Mouse (Mus musculus) liver, postnatal 0 days (tissue): ENCODE data around the gene Pold1. TPM values are rescaled to one million over a fixed set of nuclear protein-coding genes. Genes with fewer than 3 reads are reported as not detected.
A peak's percentile ranks its signal among the peaks of the same experiment; 100 is the strongest.

ENCODE experiments used
- ATAC-seq: fragments of 200-750 bp; cut with Nextera tagmentation; 2 replicates; pipeline ENCODE4 v1.8.0; 2017; ENCODE audit warnings: mild to moderate bottlenecking, moderate library complexity
- DNase-seq: peaks from one replicate; pipeline ENCODE4 v3.0.0-alpha.2; 2016
- H3K27ac ChIP-seq: fragments of 300-500 bp; sonication (generic); 2 replicates; pipeline ENCODE4 v1.5.1; 2014; ENCODE audit warnings: antibody characterized with exemption, moderate library complexity, mild to moderate bottlenecking, low read depth
- H3K27me3 ChIP-seq: fragments of 300-500 bp; sonication (generic); 2 replicates; pipeline ENCODE4 v1.6.1; 2014; ENCODE audit warnings: low read length, control low read depth, mixed read lengths; ENCODE audit not compliant: insufficient read depth
- H3K36me3 ChIP-seq: fragments of 300-500 bp; sonication (generic); replicated peaks from 2 replicates; pipeline ENCODE4 v1.6.1; 2014; ENCODE audit warnings: mild to moderate bottlenecking, control low read depth, low read length, moderate library complexity, mixed read lengths; ENCODE audit not compliant: insufficient read depth
- H3K4me1 ChIP-seq: fragments of 300-500 bp; sonication (generic); 2 replicates; pipeline ENCODE4 v1.6.1; 2014; ENCODE audit warnings: antibody characterized with exemption, mild to moderate bottlenecking, control low read depth; ENCODE audit not compliant: insufficient read depth
- H3K4me2 ChIP-seq: fragments of 300-500 bp; sonication (generic); 2 replicates; pipeline ENCODE4 v1.6.1; 2014; ENCODE audit warnings: low read depth, mild to moderate bottlenecking, low read length, moderate library complexity, mixed read lengths
- H3K4me3 ChIP-seq: fragments of 300-500 bp; sonication (generic); 2 replicates; pipeline ENCODE4 v1.5.1; 2014; ENCODE audit warnings: low read depth, low read length
- H3K9ac ChIP-seq: fragments of 300-500 bp; sonication (generic); replicated peaks from 2 replicates; pipeline ENCODE4 v1.6.1; 2014; ENCODE audit warnings: mild to moderate bottlenecking, moderate library complexity
- H3K9me3 ChIP-seq: fragments of 300-500 bp; sonication (generic); 2 replicates; pipeline ENCODE4 v1.6.1; 2016; ENCODE audit warnings: mild to moderate bottlenecking, control low read depth, low read length, mixed read lengths
- CTCF ChIP-seq: sonication (generic); IDR thresholded peaks from 2 replicates; pipeline ENCODE4 v1.5.1; 2016; ENCODE audit warnings: antibody characterized with exemption, low read depth
- EP300 ChIP-seq: IDR thresholded peaks from 2 replicates; pipeline ENCODE4 v1.6.1; 2016; ENCODE audit warnings: antibody characterized with exemption, low read depth, mild to moderate bottlenecking
- WGBS: fragments of 180-500 bp; shearing (Covaris S2); extraction: QIAGEN DNeasy Blood & Tissue Kit; methylation state at CpG from one replicate; pipeline ENCODE4 v1.1.7; 2014; ENCODE audit not compliant: insufficient replicate concordance; 5-methylcytosine and 5-hydroxymethylcytosine counted together
- polyA plus RNA-seq: library from polyadenylated mRNA; unstranded; fragments of >200 nt; fragmentation: Nextera tagmentation; extraction: Ambion mirVana; gene quantifications from 2 replicates; pipeline ENCODE4 v1.2.1, GENCODE M21; 2015

Pold1 gene
- polyA plus RNA-seq, 1 experiment from 2014 or later = 25.1 TPM

- DNase-seq (no peak), ATAC-seq (no peak)
- peaks cover 38% of the 10 kb centered on the region for H3K27me3 ChIP-seq
- no peak overlapping the region for H3K4me3 ChIP-seq
- H3K4me1 ChIP-seq = peaks cover 12% of the 10 kb centered on the region
- WGBS = 48% methylated on average over 4 of the region's 4 CpGs
- H3K4me2 ChIP-seq = no peak overlapping the region
- H3K9ac ChIP-seq = no peak overlapping the region
- TF ChIP-seq EP300 (no peak), CTCF (no peak)
- no peaks in the 10 kb centered on the region for H3K9me3 ChIP-seq
- no peak overlapping the region for H3K27ac ChIP-seq
- no peaks in the 10 kb centered on the region; the same call in 1 of the 2 replicates for H3K36me3 ChIP-seq
Observed at GRCm38 (mm10) chr7:44584265-44584804, 35.7 kb upstream of the Pold1 start.

GRCm38 (mm10) chr7:44583146-44583545 is 34.5 kb upstream of the Pold1 start:
- no peaks in the 10 kb centered on the region; the same call in 1 of the 2 replicates for H3K36me3 ChIP-seq
- 0 out of 2 replicates have a peak, but pooled peaks cover 4% of the 10 kb centered on the region for H3K4me1 ChIP-seq
- no peak overlapping the region for H3K4me3 ChIP-seq
- H3K9ac ChIP-seq = no peak overlapping the region
- WGBS = 68% methylated on average over 1 of the region's 1 CpGs
- H3K4me2 ChIP-seq = no peak overlapping the region
- ATAC-seq (no peak), DNase-seq (no peak)
- H3K9me3 ChIP-seq = no peaks in the 10 kb centered on the region
- H3K27me3 ChIP-seq = peaks cover 26% of the 10 kb centered on the region
- no peak overlapping the region for H3K27ac ChIP-seq
- TF ChIP-seq CTCF (no peak), EP300 (no peak)

DNA sequence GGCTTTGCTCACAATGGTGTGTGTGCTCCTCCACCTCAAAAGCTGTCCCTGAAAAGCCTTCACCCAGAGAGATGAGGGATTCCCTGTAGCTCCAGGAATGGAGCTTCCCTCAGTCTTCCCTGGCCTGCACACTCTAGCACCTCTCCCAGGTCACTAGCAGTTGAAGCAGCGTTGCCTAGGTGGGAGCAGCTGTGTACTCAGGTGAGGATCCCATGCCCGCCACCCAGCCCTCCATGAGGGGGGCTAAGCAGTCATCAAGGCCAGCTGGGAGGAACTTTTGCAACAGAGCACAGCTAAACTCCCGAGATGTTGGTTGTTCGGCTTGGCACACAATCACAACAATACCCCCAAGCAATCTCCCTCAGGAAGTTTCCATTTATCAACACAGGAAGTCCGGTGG is 34.1 kb upstream of the Pold1 start:
- H3K36me3 ChIP-seq = no peaks in the 10 kb centered on the region; the same call in 1 of the 2 replicates
- H3K27ac ChIP-seq = no peak overlapping the region
- 50% methylated on average over 5 of the region's 5 CpGs for WGBS
- no peak for TF ChIP-seq EP300
- no peak for TF ChIP-seq CTCF
- H3K4me2 ChIP-seq = no peak overlapping the region
- H3K4me3 ChIP-seq = no peak overlapping the region
- peaks cover 22% of the 10 kb centered on the region for H3K27me3 ChIP-seq
- H3K9ac ChIP-seq = no peak overlapping the region
- ATAC-seq (no peak), DNase-seq (no peak)
- H3K4me1 ChIP-seq = 0 out of 2 replicates have a peak, but pooled peaks cover 4% of the 10 kb centered on the region
- H3K9me3 ChIP-seq = no peaks in the 10 kb centered on the region

DNA sequence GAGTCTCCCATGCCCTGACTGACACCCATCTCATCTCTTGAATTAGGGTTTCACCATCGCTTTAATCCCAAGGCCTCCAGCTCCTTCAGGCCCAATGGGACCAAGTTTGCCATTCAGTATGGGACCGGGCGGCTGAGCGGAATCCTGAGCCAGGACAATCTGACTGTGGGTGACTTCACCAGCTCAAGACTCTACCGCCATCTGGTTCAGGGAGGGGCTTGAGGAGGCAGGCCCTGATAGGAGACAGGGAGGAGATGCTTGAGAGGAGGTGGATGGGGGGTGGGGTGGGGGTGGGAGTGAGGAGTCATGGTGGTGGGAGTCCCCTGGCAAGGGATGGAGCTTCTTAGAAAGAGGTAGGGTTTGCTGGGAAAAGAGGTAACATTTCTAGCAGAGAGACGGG is 33.0 kb upstream of the Pold1 start:
- no peak overlapping the region for H3K4me3 ChIP-seq
- ATAC-seq = no peak
- 67% methylated on average over 6 of the region's 6 CpGs for WGBS
- no peak for DNase-seq
- H3K9me3 ChIP-seq = no peaks in the 10 kb centered on the region
- H3K9ac ChIP-seq = no peak overlapping the region
- H3K36me3 ChIP-seq = no peaks in the 10 kb centered on the region; the same call in 1 of the 2 replicates
- H3K4me2 ChIP-seq = no peak overlapping the region
- H3K27ac ChIP-seq = no peak overlapping the region
- TF ChIP-seq CTCF = no peak
- no peak for TF ChIP-seq EP300
- no peaks in the 10 kb centered on the region for H3K4me1 ChIP-seq
- peaks cover 11% of the 10 kb centered on the region for H3K27me3 ChIP-seq

DNA sequence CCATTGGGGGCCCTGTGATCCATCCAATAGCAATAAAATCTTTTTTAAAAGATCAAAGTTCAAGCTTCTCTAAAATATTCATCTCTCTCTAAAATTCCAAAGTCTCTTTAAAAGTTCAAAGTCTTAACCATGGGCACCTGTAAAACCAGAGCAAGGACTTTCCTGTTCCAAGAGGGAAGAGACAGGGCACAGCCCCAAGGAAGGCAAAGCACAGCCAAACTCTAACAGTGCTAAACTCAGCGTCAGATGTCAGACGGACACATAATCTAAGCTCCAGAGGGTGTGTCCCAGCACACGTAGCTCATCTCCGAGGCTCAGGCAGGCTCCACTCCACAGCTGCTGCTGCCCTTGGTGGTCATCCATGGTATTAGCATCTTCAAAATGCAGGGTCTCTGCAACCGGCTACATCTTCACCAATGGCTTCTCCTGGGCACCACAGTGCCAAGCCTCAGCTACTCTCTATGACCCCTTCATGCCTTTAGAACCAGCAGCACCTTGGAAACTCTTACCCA is 27.7 kb upstream of the Pold1 start:
- no peak overlapping the region for H3K4me3 ChIP-seq
- no peak overlapping the region for H3K4me2 ChIP-seq
- H3K36me3 ChIP-seq = no peaks in the 10 kb centered on the region; the same call in 1 of the 2 replicates
- DNase-seq (no peak), ATAC-seq (no peak)
- H3K4me1 ChIP-seq = 0 out of 2 replicates have a peak, but pooled peaks cover 3% of the 10 kb centered on the region
- H3K9me3 ChIP-seq = no peaks in the 10 kb centered on the region
- H3K9ac ChIP-seq = no peak overlapping the region
- no peaks in the 10 kb centered on the region for H3K27me3 ChIP-seq
- TF ChIP-seq EP300 (no peak), CTCF (no peak)
- 53% methylated on average over 5 of the region's 5 CpGs for WGBS
- no peak overlapping the region for H3K27ac ChIP-seq

- H3K4me1 ChIP-seq = peaks cover 9% of the 10 kb centered on the region; the same call in 1 of the 2 replicates
- TF ChIP-seq CTCF = no peak
- TF ChIP-seq EP300 = no peak
- H3K4me2 ChIP-seq = peak overlapping the region; percentile 59
- no peaks in the 10 kb centered on the region for H3K27me3 ChIP-seq
- H3K27ac ChIP-seq = peak overlapping the region; percentile 71
- no peaks in the 10 kb centered on the region for H3K36me3 ChIP-seq
- no peaks in the 10 kb centered on the region for H3K9me3 ChIP-seq
- 0 out of 2 replicates have a peak overlapping the region, but pooled peaks have one; percentile 21 for H3K9ac ChIP-seq
- ATAC-seq = no peak
- 35% methylated on average over 5 of the region's 5 CpGs for WGBS
- H3K4me3 ChIP-seq = peak overlapping the region; percentile 36
- DNase-seq = no peak
Observed at GRCm38 (mm10) chr7:44572956-44573484, 24.4 kb upstream of the Pold1 start.
